Mouse (Mus musculus): ENCODE results near the gene Dkkl1.

GRCm38 (mm10) chr7:45213708-45214107 is 1.8 kb upstream of the Dkkl1 start:
- TF ChIP-seq CTCF (IDR thresholded peaks at IDR 0.05; ENCODE audit: borderline replicate concordance, insufficient read depth, low read length) (no peak), POLR2A (IDR thresholded peaks at IDR 0.05; ENCODE audit: low read depth, low read length) (no peak)

All from embryonic fibroblast, embryonic 13.5 days (primary cell).